Mouse (Mus musculus): ENCODE results near the gene Fchsd2. TPM values are rescaled to one million over a fixed set of nuclear protein-coding genes. Genes with fewer than 3 reads are reported as not detected.

Fchsd2 gene
- polyA plus RNA-seq, 2 experiments, result 3.1 to 3.3 TPM

- DNase-seq (ENCODE audit: low read depth in 3 of 3, low spot score in 3 of 3), result no peak
- H3K4me3 ChIP-seq (ENCODE audit: insufficient read depth in 1 of 2, low read depth in 2 of 2, low read length in 2 of 2), result no peak overlapping the region
- TF ChIP-seq EP300 (IDR thresholded peaks at IDR 0.05; ENCODE audit: low read depth) (no peak), CTCF (IDR thresholded peaks at IDR 0.05; ENCODE audit: low read depth) (no peak)
- no peak overlapping the region; the same call in 1 of the 2 replicates for H3K4me2 ChIP-seq (ENCODE audit: low read depth)
- no peak for ATAC-seq (ENCODE audit: insufficient read depth)
- H3K27ac ChIP-seq, result no peak overlapping the region
- peaks cover 3 to 28% of the 10 kb centered on the region in 2 experiments; a peak in 3 of 4 replicates for H3K4me1 ChIP-seq (replicated peaks; ENCODE audit: control insufficient read depth in 2 of 2, insufficient read depth in 2 of 2, low read length in 1 of 2)
- WGBS (ENCODE audit: insufficient replicate concordance), result 59% methylated on average over 5 of the region's 5 CpGs
- no peaks in the 10 kb centered on the region; the same call in 1 of the 2 replicates for H3K36me3 ChIP-seq (replicated peaks; ENCODE audit: control insufficient read depth, insufficient read depth, low read depth)
- no peaks in the 10 kb centered on the region for H3K9me3 ChIP-seq (ENCODE audit: control insufficient read depth, low read length)
- no peaks in the 10 kb centered on the region for H3K27me3 ChIP-seq (ENCODE audit: control insufficient read depth, insufficient read depth, low read length)
- H3K9ac ChIP-seq (replicated peaks), result no peak overlapping the region
Observed at GRCm38 (mm10) chr7:101327263-101327662, 234.6 kb downstream of the Fchsd2 start.

- no peak overlapping the region for H3K9ac ChIP-seq (replicated peaks)
- WGBS (ENCODE audit: insufficient replicate concordance), result 73% methylated on average over 2 of the region's 2 CpGs
- no peak for DNase-seq (ENCODE audit: low read depth in 3 of 3, low spot score in 3 of 3)
- H3K27me3 ChIP-seq (ENCODE audit: control insufficient read depth, insufficient read depth, low read length), result no peaks in the 10 kb centered on the region
- peaks cover 3 to 22% of the 10 kb centered on the region in 2 experiments; a peak in 3 of 4 replicates for H3K4me1 ChIP-seq (replicated peaks; ENCODE audit: control insufficient read depth in 2 of 2, insufficient read depth in 2 of 2, low read length in 1 of 2)
- no peaks in the 10 kb centered on the region for H3K9me3 ChIP-seq (ENCODE audit: control insufficient read depth, low read length)
- no peaks in the 10 kb centered on the region; the same call in 1 of the 2 replicates for H3K36me3 ChIP-seq (replicated peaks; ENCODE audit: control insufficient read depth, insufficient read depth, low read depth)
- TF ChIP-seq EP300 (IDR thresholded peaks at IDR 0.05; ENCODE audit: low read depth) (no peak), CTCF (IDR thresholded peaks at IDR 0.05; ENCODE audit: low read depth) (no peak)
- no peak overlapping the region for H3K4me3 ChIP-seq (ENCODE audit: insufficient read depth in 1 of 2, low read depth in 2 of 2, low read length in 2 of 2)
- no peak overlapping the region for H3K27ac ChIP-seq
- H3K4me2 ChIP-seq (ENCODE audit: low read depth), result no peak overlapping the region
- no peak for ATAC-seq (ENCODE audit: insufficient read depth)
Observed at GRCm38 (mm10) chr7:101327786-101328185, 235.1 kb downstream of the Fchsd2 start.

GRCm38 (mm10) chr7:101328621-101329158, 236.0 kb downstream of the Fchsd2 start:
- peaks cover 3 to 13% of the 10 kb centered on the region in 2 experiments; a peak in 3 of 4 replicates for H3K4me1 ChIP-seq (replicated peaks; ENCODE audit: control insufficient read depth in 2 of 2, insufficient read depth in 2 of 2, low read length in 1 of 2)
- no peak overlapping the region for H3K27ac ChIP-seq
- H3K27me3 ChIP-seq (ENCODE audit: control insufficient read depth, insufficient read depth, low read length), result no peaks in the 10 kb centered on the region
- no peaks in the 10 kb centered on the region for H3K9me3 ChIP-seq (ENCODE audit: control insufficient read depth, low read length)
- no peak overlapping the region for H3K9ac ChIP-seq (replicated peaks)
- TF ChIP-seq EP300 (IDR thresholded peaks at IDR 0.05; ENCODE audit: low read depth), result no peak
- TF ChIP-seq CTCF (IDR thresholded peaks at IDR 0.05; ENCODE audit: low read depth), result no peak
- DNase-seq (ENCODE audit: low read depth in 3 of 3, low spot score in 3 of 3), result no peak
- H3K36me3 ChIP-seq (replicated peaks; ENCODE audit: control insufficient read depth, insufficient read depth, low read depth), result no peaks in the 10 kb centered on the region; the same call in 1 of the 2 replicates
- no peak overlapping the region for H3K4me3 ChIP-seq (ENCODE audit: insufficient read depth in 1 of 2, low read depth in 2 of 2, low read length in 2 of 2)
- H3K4me2 ChIP-seq (ENCODE audit: low read depth), result no peak overlapping the region
- ATAC-seq (ENCODE audit: insufficient read depth), result no peak
- WGBS (ENCODE audit: insufficient replicate concordance), result 64% methylated on average over 4 of the region's 4 CpGs

- H3K27ac ChIP-seq, result no peak overlapping the region
- DNase-seq (ENCODE audit: low read depth in 3 of 3, low spot score in 3 of 3), result no peak
- H3K9ac ChIP-seq (replicated peaks), result no peak overlapping the region
- ATAC-seq (ENCODE audit: insufficient read depth), result no peak
- H3K36me3 ChIP-seq (replicated peaks; ENCODE audit: control insufficient read depth, insufficient read depth, low read depth), result no peaks in the 10 kb centered on the region; the same call in 1 of the 2 replicates
- no peak overlapping the region for H3K4me3 ChIP-seq (ENCODE audit: insufficient read depth in 1 of 2, low read depth in 2 of 2, low read length in 2 of 2)
- TF ChIP-seq CTCF (IDR thresholded peaks at IDR 0.05; ENCODE audit: low read depth) (no peak), EP300 (IDR thresholded peaks at IDR 0.05; ENCODE audit: low read depth) (no peak)
- H3K4me1 ChIP-seq (replicated peaks; ENCODE audit: control insufficient read depth in 2 of 2, insufficient read depth in 2 of 2, low read length in 1 of 2), result peaks cover 0 to 8% of the 10 kb centered on the region in 2 experiments; a peak in 1 of 4 replicates
- no peaks in the 10 kb centered on the region for H3K9me3 ChIP-seq (ENCODE audit: control insufficient read depth, low read length)
- 81% methylated on average over 4 of the region's 4 CpGs for WGBS (ENCODE audit: insufficient replicate concordance)
- no peak overlapping the region for H3K4me2 ChIP-seq (ENCODE audit: low read depth)
- no peaks in the 10 kb centered on the region for H3K27me3 ChIP-seq (ENCODE audit: control insufficient read depth, insufficient read depth, low read length)
Observed at GRCm38 (mm10) chr7:101329606-101330005, 236.9 kb downstream of the Fchsd2 start.

GRCm38 (mm10) chr7:101330074-101330840, 237.6 kb downstream of the Fchsd2 start:
- WGBS (ENCODE audit: insufficient replicate concordance), result 73% methylated on average over 10 of the region's 10 CpGs
- ATAC-seq (ENCODE audit: insufficient read depth) (no peak), DNase-seq (ENCODE audit: low read depth in 3 of 3, low spot score in 3 of 3) (no peak)
- Histone ChIP-seq H3K4me2 (ENCODE audit: low read depth) (no peak overlapping the region), H3K27me3 (ENCODE audit: control insufficient read depth, insufficient read depth, low read length) (no peaks in the 10 kb centered on the region), H3K27ac (no peak overlapping the region), H3K36me3 (replicated peaks; ENCODE audit: control insufficient read depth, insufficient read depth, low read depth) (no peaks in the 10 kb centered on the region; the same call in 1 of the 2 replicates), H3K9me3 (ENCODE audit: control insufficient read depth, low read length) (no peaks in the 10 kb centered on the region), H3K9ac (replicated peaks) (no peak overlapping the region), H3K4me3 (ENCODE audit: insufficient read depth in 1 of 2, low read depth in 2 of 2, low read length in 2 of 2) (no peak overlapping the region), H3K4me1 (replicated peaks; ENCODE audit: control insufficient read depth in 2 of 2, insufficient read depth in 2 of 2, low read length in 1 of 2) (peaks cover 3 to 12% of the 10 kb centered on the region in 2 experiments)
- TF ChIP-seq CTCF (IDR thresholded peaks at IDR 0.05; ENCODE audit: low read depth) (no peak), EP300 (IDR thresholded peaks at IDR 0.05; ENCODE audit: low read depth) (no peak)
